Mouse (Mus musculus): ENCODE data around the gene Ptms.

The Ptms gene

GRCm38 (mm10) chr6:124919695-124920317 lies at the start of gene Ptms:
TSS of gene Ptms (minus strand) at chr6:124920103.
- DNase-seq, result peak; percentile 98

GRCm38 (mm10) chr6:124967766-124968165 lies 47.9 kb upstream of the Ptms start:
- peak; percentile 46 for DNase-seq

- DNase-seq, result peak; percentile 10
Observed at GRCm38 (mm10) chr6:124966466-124967118, 46.7 kb upstream of the Ptms start.

GRCm38 (mm10) chr6:124965747-124966146 lies 45.8 kb upstream of the Ptms start:
- no peak for DNase-seq

- peak; percentile 96 for DNase-seq
Observed at GRCm38 (mm10) chr6:124965088-124965719, 45.3 kb upstream of the Ptms start, which contains the start of gene Cops7a. TSS of gene Cops7a (minus strand) at chr6:124965538.

GRCm38 (mm10) chr6:124964638-124965037 lies 44.7 kb upstream of the Ptms start:
- DNase-seq, result no peak

- DNase-seq, result no peak
Observed at GRCm38 (mm10) chr6:124961021-124961420, 41.1 kb upstream of the Ptms start.

- DNase-seq, result no peak
Observed at GRCm38 (mm10) chr6:124959960-124960359, 40.1 kb upstream of the Ptms start.

- DNase-seq, result no peak
Observed at GRCm38 (mm10) chr6:124958127-124958526, 38.2 kb upstream of the Ptms start.

- DNase-seq, result no peak
Observed at GRCm38 (mm10) chr6:124955212-124955611, 35.3 kb upstream of the Ptms start.

GRCm38 (mm10) chr6:124953991-124954715 lies 34.2 kb upstream of the Ptms start:
- no peak for DNase-seq

- DNase-seq, result no peak
Observed at GRCm38 (mm10) chr6:124943526-124943925, 23.6 kb upstream of the Ptms start.

GRCm38 (mm10) chr6:124941679-124942078 lies 21.8 kb upstream of the Ptms start:
- no peak for DNase-seq

GRCm38 (mm10) chr6:124938554-124938953 lies 18.7 kb upstream of the Ptms start:
- no peak for DNase-seq

- DNase-seq, result no peak
Observed at GRCm38 (mm10) chr6:124937493-124937892, 17.6 kb upstream of the Ptms start.

GRCm38 (mm10) chr6:124936681-124937080 lies 16.8 kb upstream of the Ptms start:
- no peak for DNase-seq

GRCm38 (mm10) chr6:124934670-124935069 lies 14.8 kb upstream of the Ptms start:
- no peak for DNase-seq

GRCm38 (mm10) chr6:124933127-124933526 lies 13.2 kb upstream of the Ptms start:
- DNase-seq, result no peak

GRCm38 (mm10) chr6:124932314-124932695 lies 12.4 kb upstream of the Ptms start:
- no peak for DNase-seq

- DNase-seq, result peak; percentile 60
Observed at GRCm38 (mm10) chr6:124931525-124932313, 11.8 kb upstream of the Ptms start.

- peak; percentile 99 for DNase-seq
Observed at GRCm38 (mm10) chr6:124930754-124931524, 11.0 kb upstream of the Ptms start, which contains the start of gene Mlf2. TSS of gene Mlf2 (plus strand) at chr6:124931386.

- peak; percentile 62 for DNase-seq
Observed at GRCm38 (mm10) chr6:124930231-124930630, 10.3 kb upstream of the Ptms start.

All from kidney, postnatal 14 days (tissue).